Mouse (Mus musculus): ENCODE data around the gene Tpk1.

GRCm38 (mm10) chr6:43382750-43383149, 283.3 kb downstream of the Tpk1 start:
- TF ChIP-seq CTCF (IDR thresholded peaks at IDR 0.05; ENCODE audit: low read depth): no peak
- no peak for TF ChIP-seq EP300 (IDR thresholded peaks at IDR 0.05; ENCODE audit: low read depth)
